Mouse (Mus musculus) heart, postnatal 0 days (tissue): ENCODE data around the gene Hipk2.

ENCODE experiments used
- CTCF ChIP-seq: IDR thresholded peaks from 2 replicates; pipeline ENCODE4 v1.5.1; 2016; ENCODE audit warnings: antibody characterized with exemption, control low read depth, low read depth
- EP300 ChIP-seq: IDR thresholded peaks from 2 replicates; pipeline ENCODE4 v1.6.1; 2016; ENCODE audit warnings: antibody characterized with exemption, low read depth

DNA sequence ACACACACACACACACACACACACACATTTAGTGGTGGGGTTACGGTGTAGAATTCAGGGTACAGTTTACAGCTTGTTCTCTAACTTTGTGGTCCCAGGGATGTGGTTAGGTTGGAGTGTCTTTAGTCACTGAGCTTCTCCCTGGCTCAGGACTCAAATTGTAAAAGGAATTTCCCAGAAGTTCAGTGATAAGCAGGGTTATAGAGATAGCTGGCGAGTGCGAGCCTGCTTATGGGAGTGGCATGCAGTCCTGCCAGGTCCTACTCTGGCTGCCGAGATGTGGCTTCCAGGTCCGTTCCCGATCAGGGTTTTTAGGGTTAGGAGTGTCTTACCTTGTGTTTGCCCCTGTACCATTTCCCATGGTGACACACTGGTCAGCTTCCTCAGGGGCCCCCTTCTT, 199.7 kb downstream of the Hipk2 start:
- TF ChIP-seq EP300 (no peak), CTCF (no peak)
